Mouse (Mus musculus) left cerebral cortex, postnatal 10 days (tissue): ENCODE measurements at regions not wholly inside any gene's neighbourhood (a gene's known extent, or its start where the extent isn't known, plus 50 kb on each side); places are given as distances from the start of the nearest gene placed in this dataset.
"Not testable (repeated sequence)": the region's sequence is repeated elsewhere in the genome, so short reads cannot be mapped to it uniquely, and the experiment has no call there.

ENCODE experiments used
- DNase-seq, 2 experiments: peaks; one replicate each; pipeline ENCODE4 v3.0.0; 2021 to 2022; ENCODE audit warnings: low spot score in 2 of 2, mixed read lengths in 1 of 2; ENCODE audit errors: extremely low spot score in 1 of 2
- intact Hi-C: fragments of 180-260 bp; cut with DNase I; formaldehyde crosslinking; loops from one replicate; pipeline ENCODE4 v1.15.1; 2025

DNA sequence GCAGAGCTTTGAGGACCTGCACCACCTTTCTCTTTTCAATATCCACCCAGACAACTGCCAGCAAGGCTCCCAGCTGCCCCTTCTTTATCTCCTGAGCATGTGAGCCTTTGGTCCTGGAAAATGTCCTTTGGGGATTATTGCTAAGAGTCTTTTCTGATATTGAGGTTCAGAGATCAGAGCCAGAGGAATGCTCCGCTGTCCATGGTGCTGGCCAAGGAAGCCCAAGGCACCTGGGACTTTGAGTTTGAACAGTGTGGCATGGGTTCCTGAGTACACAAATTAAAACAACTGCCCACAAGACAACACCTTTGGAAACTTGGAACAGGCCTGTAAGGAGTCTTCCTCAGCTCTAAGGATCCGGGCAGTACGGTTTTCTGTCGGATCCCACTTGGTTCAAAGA is 52.6 kb upstream of the Slc28a3 start:
- intact Hi-C loops, result no loop called here
- DNase-seq, result no peak

DNA sequence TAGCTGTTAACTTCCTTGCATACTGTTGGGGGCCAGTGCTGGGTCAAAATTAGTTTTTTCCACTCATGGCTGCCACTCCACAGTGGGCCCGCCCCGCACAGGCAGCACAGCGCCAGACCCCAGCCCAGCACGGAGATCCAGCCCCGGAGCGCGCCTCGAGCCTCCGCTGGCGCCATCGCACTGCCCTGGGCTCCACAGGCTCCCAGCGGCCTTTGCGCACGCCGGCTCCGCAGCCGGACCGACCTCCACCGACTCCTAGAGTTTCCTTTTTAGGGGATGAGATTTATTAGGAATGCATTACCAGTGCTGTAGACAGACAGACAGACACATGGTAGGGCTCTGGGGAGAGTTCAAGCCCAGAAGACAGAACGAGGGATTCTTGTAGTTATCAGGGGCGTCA is 58.0 kb upstream of the Slc28a3 start:
- intact Hi-C loops, result no loop called here
- no peak for DNase-seq

DNA sequence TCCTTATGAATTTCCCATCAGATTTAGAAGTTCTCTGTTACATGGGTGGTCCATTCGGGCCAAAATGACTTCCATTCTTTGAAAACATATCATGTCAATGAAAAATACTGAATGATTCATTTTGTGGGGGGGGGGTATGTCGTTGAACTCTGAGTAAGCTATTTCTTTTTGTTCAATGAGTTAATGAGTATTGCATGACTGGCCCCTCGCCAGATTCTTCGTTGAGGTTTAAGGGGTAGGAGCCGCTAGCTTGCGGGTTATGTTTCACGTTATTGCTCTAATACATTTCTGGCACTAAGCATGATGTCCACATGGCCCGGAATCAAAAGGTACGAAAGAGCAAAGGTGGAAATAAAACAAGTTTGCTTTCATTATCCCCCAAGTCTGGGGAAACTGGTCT is 59.5 kb upstream of the Slc28a3 start:
- intact Hi-C loops, result no loop called here
- DNase-seq, result no peak

DNA sequence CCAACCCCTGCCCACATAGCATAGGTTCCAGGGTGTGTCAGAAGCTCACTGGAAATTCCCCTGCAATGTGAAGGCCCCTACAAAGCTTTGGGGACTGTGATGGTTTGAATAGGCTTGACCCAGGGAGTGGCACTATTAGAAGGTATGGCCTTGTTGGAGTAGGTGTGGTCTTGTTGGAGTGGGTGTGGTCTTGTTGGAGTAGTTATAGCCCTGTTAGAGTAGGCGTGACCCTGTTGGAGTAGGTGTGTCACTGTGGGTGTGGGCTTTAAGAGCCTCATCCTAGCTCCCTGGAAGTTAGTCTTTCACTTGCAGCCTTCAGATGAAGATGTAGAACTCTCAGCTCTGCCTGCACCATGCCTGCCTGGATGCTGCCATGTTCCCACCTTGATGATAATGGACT is 64.9 kb upstream of the Slc28a3 start:
- intact Hi-C loops, DNase-seq: not testable (repeated sequence)

DNA sequence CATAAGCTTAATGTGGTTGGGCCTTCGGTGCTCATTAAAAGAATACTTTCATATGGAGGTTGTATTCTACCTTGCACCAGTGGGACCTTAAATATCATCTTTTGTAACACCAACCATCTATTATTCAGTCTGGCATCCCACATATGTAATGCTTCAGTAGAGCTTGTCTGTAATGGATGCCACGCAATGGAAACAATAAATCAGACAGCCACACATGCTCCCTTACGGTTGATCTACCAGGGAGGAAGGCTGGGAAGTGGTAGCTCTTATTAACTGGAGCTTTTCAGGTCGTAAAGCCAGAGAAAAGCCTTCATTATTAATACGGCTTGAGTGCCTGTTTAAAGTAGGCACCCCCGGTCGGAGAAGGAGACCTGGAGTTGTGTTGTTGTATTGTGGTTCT is 66.8 kb upstream of the Slc28a3 start:
- DNase-seq, result no peak
- intact Hi-C loops, result no loop called here

DNA sequence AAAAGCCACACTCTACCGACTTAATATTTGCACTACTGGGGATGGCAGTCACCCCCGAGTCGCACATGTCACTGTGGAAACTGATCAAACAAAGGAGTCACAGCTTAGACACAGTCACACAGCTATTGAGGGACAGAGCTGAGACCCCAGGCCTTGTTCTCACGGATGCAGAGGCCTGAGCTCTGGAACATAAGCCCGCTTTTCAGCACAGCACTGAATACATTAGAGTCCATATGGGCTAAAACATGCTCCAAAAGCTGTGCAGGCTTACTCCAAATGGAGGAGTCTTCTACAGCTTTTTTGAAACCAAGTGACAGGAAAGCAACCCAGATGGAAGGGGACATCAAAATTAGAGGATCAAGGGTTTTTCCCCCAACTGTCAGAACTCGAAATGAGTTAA is 69.0 kb upstream of the Slc28a3 start:
- intact Hi-C loops, result no loop called here
- peak in 1 of 2 experiments; percentile 16 for DNase-seq

DNA sequence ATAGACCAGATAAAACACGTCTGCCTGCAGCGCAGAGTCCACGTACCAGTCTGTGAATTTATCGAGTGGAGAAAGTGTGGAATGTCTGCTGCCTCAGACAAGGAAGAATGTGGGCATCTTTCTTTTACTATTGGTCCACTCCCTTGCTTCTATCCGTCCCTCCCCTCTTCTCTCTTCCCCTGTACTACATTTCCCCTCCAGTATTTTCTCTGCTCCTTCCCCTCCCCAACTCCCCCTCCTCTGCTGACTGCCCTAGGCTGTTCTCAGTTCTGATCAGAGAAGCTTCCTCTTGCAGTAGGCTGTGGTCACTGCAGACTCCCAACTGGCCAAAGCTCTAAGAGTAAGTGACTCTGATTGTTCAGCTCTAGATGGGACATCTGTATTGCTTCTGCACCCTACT is 76.1 kb upstream of the Slc28a3 start:
- DNase-seq, result no peak
- intact Hi-C loops, result no loop called here

DNA sequence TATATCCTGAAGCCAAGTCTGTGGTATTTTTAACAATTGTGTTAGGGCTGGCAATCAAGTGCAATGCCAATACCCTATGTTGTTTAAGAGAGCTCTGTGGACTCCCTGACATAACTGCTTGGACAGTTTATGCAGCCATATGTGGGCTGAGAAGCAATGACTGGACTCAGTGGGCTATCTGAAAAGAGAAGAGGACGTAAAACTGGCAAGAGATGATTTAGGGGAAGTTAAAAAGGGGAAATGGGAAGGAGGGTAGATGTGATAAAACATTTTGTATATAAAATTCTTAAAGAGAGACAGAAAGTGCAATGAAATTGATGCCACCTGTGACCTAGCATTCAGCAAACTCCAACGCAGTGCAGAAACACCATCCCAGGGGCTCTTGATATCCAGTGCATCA is 76.9 kb upstream of the Slc28a3 start:
- no peak for DNase-seq
- intact Hi-C loops, result no loop called here

DNA sequence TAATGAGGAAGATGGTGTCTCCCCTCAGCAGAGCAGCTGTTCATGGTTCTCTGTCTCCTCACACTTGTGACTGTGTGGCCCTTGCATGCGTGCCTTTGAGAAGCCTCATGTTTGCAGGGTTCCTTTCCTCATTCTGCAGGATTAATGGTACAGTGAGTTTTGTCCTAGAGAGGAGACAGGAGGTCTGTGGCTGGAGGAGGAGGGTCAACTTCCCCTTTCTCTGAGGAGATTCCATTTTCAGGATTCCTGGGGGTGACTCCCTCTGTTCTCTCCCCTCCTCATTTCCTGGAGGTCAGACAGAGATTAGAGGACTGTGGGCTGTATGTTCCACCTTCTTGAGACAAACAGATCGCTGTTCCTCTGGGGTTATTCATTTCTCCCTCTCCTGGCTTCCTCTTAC is 77.6 kb upstream of the Slc28a3 start:
- intact Hi-C loops, result no loop called here
- DNase-seq, result no peak

DNA sequence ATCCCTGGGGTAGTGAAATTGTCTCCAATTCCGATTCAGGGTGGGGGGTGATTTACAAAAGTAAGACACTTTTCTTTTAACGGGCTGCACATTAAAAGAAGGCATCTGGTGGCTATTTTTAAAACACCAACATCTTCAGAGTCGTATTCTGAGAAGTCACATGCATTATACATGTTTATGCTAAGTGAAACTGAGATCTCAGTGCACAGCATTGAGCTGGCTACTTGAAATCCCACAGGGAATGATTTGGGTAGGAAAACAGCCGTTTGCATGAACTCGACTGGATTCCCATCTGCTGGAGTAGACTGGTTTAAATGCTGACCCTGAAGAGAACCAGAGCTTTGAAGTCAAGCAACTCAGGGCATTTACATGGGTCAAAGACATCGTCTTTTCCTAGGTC is 84.0 kb upstream of the Slc28a3 start:
- intact Hi-C loops, result no loop called here
- peak in 1 of 2 experiments; percentile 20 for DNase-seq

DNA sequence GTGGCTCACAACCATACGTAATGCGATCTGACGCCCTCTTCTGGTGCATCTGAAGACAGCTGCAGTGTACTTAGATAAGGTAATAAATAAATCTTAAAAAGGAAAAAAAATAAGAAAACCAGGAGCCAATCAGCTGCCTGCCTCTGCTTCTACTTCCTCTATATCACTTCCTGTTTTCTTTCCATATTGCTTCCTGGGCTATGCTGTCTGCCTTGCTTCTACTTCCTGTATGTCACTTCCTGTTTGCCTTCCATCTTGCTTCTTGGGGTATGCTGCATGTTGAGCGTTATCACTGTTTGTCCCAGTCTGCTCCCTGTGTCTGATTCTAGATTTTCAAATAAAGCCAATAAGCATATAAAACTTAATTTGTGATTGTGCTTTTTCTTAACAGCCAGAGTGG is 85.3 kb upstream of the Slc28a3 start:
- DNase-seq, result no peak
- intact Hi-C loops, result no loop called here

DNA sequence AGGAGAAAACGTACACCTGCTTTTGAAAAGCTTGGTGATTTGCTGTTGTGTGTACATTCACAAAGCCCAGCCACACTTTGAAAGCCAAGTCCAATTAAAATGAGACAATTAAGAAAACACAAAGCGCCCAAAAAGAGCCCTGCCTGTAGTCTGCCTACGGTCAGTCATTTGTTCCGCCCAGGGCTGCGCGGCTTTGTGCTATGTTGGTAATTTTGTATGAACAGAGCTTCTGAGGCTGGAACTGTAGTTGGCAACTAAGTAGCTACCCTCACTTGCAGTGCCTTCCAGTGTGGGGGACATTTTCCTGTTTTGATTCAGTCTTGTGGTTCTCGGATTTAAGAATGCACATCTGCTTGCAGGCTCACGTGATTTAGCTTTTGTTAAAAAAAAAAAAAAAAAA is 89.3 kb upstream of the Slc28a3 start:
- DNase-seq, result no peak
- intact Hi-C loops, result no loop called here

DNA sequence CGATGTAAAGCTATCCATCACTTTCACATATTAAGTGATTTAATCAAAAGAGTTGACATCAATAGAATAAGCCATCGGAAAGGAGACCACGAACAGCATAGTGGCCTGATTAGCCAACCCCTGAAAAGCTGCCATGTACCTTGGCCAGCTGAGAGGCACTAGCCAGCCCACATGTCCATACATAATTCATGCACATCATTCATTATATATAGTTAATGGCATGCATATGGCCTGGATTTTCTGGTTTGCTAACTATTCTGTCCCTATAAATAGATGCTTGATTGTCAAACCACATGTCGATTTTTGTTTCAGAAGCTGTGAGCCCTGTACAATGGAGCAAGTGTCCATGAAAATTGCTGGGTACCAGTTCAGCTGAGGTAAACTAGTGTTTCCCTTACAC is 93.5 kb upstream of the Slc28a3 start:
- intact Hi-C loops, result no loop called here
- no peak for DNase-seq

DNA sequence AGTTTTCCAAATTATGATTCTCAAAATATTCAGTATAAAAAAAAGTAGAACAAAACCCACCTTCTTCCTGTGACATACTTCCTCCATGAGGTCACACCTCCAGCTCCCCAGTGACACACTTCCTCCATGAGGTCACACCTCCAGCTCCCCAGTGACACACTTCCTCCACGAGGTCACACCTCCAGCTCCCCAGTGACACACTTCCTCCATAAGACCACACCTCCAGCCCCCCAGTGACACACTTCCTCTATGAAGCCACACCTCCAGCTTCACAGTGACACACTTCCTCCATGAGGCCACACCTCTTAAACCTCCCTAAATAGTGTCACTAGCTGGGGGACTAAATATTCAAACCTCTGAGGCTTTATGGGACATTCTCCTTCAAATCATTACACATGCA is 89.8 kb upstream of the Ntrk2 start:
- intact Hi-C loops, result no loop called here
- no peak for DNase-seq

DNA sequence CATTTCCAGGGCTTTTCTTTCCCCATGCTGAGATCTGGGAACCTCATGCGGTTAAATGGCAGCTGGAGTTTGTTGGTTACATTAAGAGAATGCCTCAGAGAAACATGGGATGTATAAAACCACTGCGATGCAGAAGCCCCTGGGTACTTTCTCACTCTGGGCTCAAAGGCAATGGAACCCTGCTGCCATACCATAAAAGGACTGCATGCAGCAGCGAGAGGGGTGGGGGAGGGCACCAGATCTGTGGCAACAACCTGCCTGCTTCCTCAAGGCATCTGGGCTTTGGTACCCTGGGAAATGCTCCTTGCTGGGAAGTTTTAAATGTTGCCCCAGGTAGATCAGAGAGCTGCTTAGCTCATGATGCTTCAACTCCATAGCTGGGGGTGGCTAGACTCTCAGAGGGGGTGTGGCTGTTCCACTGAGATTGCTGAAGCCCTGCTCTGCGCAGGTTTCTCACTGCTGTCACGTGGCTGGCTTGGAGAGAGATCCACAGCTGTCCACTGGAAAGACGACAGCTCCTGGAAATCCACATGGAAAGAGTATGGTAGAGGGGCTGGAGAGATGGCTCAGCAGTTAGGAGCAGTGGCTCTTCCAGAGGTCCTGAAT is 75.8 kb upstream of the Ntrk2 start:
- intact Hi-C loops, result no loop called here
- no peak for DNase-seq

DNA sequence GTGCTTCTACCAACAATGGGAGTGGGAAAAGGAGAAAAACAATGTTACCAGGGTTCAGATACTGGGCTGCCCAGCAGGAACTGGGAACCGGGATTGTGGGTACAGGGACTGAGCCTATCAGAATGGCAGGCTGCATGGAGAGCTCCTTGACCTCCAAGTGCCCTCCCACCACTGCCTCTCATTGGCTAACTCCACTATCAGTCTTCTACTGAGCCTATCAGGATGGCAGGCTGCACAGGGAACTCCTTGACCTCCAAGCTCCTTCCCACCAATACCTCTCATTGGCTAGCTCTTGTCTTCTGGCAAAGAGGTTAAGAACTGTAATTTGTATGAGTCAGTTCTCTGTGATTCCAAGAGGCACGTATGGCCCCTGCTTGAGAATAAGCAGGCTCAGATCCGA is 73.6 kb upstream of the Ntrk2 start:
- no peak for DNase-seq
- intact Hi-C loops, result no loop called here

DNA sequence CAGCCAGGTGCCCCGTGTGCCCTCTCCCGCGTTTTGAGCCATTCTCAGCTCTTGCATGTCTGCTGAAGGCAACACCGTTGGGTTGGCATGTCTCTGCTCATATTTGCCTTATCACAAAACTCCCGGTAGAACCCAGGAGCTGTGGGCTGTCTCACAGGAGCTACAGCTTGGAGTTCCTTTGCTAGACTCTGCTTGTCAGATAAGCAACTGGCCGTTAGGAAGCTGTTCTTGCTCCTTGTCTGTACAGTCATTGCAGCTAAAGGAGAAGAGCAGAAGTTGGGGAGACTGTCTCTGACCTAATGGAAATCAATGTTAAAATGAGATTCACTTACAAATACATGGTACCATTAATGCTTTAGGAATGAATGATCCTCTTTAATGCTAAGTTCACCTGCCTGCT is 72.8 kb upstream of the Ntrk2 start:
- DNase-seq, result no peak
- intact Hi-C loops, result no loop called here

DNA sequence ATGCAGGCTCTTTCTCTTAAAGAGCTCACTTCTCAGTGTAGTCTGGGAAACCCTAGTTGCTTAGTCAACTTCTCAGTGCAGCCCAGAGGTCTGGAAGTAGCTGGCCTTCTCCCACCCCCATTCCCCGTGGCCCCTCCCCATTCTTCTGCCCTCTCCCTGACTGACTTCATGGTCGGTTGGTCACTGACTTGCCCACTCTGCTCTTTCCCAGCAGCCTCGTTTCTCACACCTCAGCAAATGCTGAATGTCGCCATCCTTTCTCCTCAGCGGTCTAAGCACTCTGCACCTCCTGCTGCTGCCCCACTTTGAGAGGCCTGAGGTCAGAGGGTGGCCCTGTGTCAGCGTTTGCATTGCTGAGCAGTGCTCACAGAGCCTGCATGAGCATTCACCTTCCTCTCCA is 70.8 kb upstream of the Ntrk2 start:
- intact Hi-C loops, result no loop called here
- no peak for DNase-seq

DNA sequence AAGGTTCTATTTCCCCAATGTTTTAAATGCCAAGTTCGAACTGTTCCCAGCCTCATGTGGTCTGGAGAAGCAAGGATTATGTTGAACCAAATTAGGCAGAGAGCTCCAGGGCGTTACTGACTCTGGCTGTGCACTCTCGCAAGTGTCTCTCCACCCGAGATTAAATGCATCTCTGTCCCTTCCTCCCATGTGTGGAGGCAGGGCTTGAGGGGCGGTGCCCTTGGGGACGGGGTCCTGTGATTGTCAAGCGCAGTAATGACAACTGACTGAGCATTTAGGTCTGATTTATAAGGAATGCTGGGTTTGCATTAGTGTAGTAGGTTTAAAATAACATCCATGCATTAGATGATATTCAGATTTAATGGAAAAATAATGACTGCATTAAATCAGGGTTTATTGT is 65.6 kb upstream of the Ntrk2 start:
- intact Hi-C loops, result no loop called here
- no peak for DNase-seq

DNA sequence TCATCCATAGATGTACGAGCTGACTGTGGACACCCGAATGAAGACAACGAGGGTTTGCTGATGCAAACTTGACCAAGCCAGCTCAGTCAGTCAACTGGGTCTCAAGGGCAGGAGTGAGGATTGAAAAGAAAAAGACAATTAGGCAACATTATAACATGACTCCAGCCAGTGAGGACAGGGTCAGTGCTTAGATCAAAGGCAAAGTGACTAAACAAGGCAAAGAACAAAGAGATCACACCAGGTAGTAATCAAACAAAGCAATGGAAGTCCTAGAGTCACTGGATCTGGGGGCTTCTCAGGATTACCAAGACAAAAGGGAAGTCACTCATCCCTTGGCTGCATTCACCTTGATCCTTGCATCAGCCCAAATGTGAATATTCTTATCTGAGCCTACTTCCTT is 60.3 kb upstream of the Ntrk2 start:
- intact Hi-C loops, result no loop called here

DNA sequence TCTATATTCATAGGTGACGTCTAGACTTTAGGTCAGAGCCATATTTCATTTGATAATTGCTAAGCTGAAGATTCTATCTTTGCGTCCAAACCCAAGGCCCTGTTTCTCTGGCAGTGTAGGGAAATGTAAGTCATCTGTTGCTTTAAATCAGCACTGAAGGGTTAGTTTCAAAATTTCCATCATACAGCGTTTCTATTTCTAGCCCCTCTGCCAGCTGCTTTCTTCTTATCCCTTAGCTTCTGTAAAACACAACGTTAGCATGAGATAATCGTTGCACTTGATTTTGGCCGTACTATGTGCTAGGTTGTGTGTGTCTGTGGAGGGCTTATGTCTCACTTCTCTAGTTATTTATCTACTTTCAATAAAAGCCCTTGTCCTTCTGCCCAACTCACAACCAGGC is 58.7 kb upstream of the Ntrk2 start:
- peak in 1 of 2 experiments; percentile 23 for DNase-seq
- intact Hi-C loops, result no loop called here

More for the DNA sequence above, 60.3 kb upstream of the Ntrk2 start:
- no peak for DNase-seq

DNA sequence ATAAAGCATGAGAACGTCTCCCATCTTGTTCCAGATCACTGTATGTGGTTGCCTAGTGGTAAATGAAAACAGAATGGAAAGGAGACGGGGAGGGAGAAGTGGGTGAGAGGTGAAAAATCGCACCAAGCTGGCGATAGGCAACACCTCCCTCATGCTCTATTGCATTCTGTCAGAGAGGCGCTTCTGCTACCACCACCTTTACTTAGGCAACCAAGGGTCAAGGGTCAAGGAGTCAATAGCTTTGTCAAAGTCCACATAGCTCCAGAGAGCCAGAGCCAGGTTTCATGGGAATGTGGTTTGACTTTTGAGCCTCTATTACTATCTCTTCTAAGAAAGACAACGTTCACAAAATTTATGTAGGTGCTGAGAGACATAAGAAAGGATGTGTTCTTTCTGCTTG is 50.2 kb upstream of the Ntrk2 start:
- no peak for DNase-seq
- intact Hi-C loops, result no loop called here
